Mouse (Mus musculus) MEL-GATA-1-ER (cell line): ENCODE results near the gene Iqgap3.

Experiments used
- DNase-seq: peaks from one replicate; pipeline ENCODE4 v3.0.0-alpha.2; 2012; ENCODE audit warnings: low read depth; ENCODE audit errors: extremely low read depth

The Iqgap3 gene

GRCm38 (mm10) chr3:88081345-88082223, at the start of gene Iqgap3:
TSS of gene Iqgap3 (plus strand) at chr3:88081971.
- peak; percentile 84 for DNase-seq

- DNase-seq: no peak
Measured at GRCm38 (mm10) chr3:88033506-88033905, 48.3 kb upstream of the Iqgap3 start.

- no peak for DNase-seq
Measured at GRCm38 (mm10) chr3:88035561-88036293, 46.0 kb upstream of the Iqgap3 start.

GRCm38 (mm10) chr3:88042661-88043421, 38.9 kb upstream of the Iqgap3 start, which contains the start of gene Gpatch4:
TSS of gene Gpatch4 (plus strand) at chr3:88043108.
- peak; percentile 97 for DNase-seq

GRCm38 (mm10) chr3:88049532-88049931, 32.2 kb upstream of the Iqgap3 start:
- DNase-seq: no peak

GRCm38 (mm10) chr3:88057030-88057429, 24.7 kb upstream of the Iqgap3 start:
- DNase-seq: no peak

- DNase-seq: peak; percentile 84
Measured at GRCm38 (mm10) chr3:88057902-88058696, 23.7 kb upstream of the Iqgap3 start, which contains the start of gene Naxe. TSS of gene Naxe (minus strand) at chr3:88058495.

- DNase-seq: no peak
Measured at GRCm38 (mm10) chr3:88068386-88068785, 13.4 kb upstream of the Iqgap3 start.

GRCm38 (mm10) chr3:88071783-88072182, 10.0 kb upstream of the Iqgap3 start:
- DNase-seq: peak; percentile 67

- no peak for DNase-seq
Measured at GRCm38 (mm10) chr3:88073631-88074030, 8.1 kb upstream of the Iqgap3 start.

- DNase-seq: no peak
Measured at GRCm38 (mm10) chr3:88074351-88074750, 7.4 kb upstream of the Iqgap3 start.

- DNase-seq: no peak
Measured at GRCm38 (mm10) chr3:88074766-88075165, 7.0 kb upstream of the Iqgap3 start.

- DNase-seq: no peak
Measured at GRCm38 (mm10) chr3:88077441-88077840, 4.3 kb upstream of the Iqgap3 start.

- DNase-seq: no peak
Measured at GRCm38 (mm10) chr3:88078204-88078603, 3.6 kb upstream of the Iqgap3 start, which contains the start of gene Ttc24. TSS of gene Ttc24 (minus strand) at chr3:88078304.

GRCm38 (mm10) chr3:88082224-88082618, 450 bp downstream of the Iqgap3 start:
- DNase-seq: no peak

- peak; percentile 55 for DNase-seq
Measured at GRCm38 (mm10) chr3:88082663-88083062, 892 bp downstream of the Iqgap3 start.

- no peak for DNase-seq
Measured at GRCm38 (mm10) chr3:88084001-88084400, 2.2 kb downstream of the Iqgap3 start.

GRCm38 (mm10) chr3:88085459-88085858, 3.7 kb downstream of the Iqgap3 start:
- no peak for DNase-seq

GRCm38 (mm10) chr3:88087688-88088087, 5.9 kb downstream of the Iqgap3 start:
- peak; percentile 34 for DNase-seq

GRCm38 (mm10) chr3:88090106-88090505, 8.3 kb downstream of the Iqgap3 start:
- DNase-seq: no peak

- DNase-seq: no peak
Measured at GRCm38 (mm10) chr3:88090616-88091015, 8.8 kb downstream of the Iqgap3 start.
